Mouse (Mus musculus): ENCODE data around the gene Gm3072.
"Not testable (repeated sequence)": the region's sequence is repeated elsewhere in the genome, so short reads cannot be mapped to it uniquely, and the experiment has no call there.

Gm3072 gene

GRCm38 (mm10) chr14:41624512-41624911 is at the start of gene Gm3072:
TSS of gene Gm3072 (minus strand) at chr14:41624612.
- not testable (repeated sequence) for DNase-seq (ENCODE audit: low read depth, low spot score)

DNA sequence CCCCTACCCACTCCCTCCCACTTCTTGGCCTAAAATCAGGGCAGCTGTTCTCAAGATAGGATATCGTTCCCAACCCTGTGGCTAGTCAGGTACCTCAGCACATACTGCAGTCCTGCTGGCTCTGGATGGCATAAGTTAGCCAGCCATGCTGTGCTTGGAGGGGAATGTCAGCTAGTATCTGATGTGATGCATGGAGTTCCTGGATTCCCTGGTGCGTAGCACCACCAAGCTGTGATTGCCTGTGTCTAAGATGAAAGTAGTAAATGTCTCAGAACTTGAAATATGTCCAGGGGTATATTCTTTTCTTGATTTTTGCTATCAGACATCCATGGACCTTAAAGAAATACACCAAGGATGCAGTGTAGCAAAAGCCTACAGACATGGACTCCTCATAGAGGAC is 23.8 kb upstream of the Gm3072 start:
- DNase-seq (ENCODE audit: low read depth, low spot score) = not testable (repeated sequence)

DNA sequence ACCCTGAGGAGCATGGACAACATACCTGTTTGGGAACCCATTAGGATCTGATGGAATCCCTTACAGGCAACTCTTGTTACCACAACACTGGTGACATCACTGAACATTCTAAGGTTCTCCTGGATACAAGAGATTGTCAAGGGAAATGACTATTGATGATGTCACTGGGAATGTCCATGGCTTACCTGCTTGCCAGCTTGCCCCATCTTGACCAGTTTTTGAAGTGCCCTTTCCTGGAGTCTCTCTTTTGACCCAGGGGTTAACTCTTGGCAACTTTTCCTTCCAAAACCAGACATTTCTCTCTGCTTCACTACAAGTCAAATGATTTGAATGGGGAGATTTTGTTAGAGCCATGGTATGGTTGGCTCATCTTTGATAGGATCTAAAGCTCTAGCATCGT is 22.0 kb upstream of the Gm3072 start, which contains the start of gene Gm3676:
TSS of gene Gm3676 (minus strand) at position 101 of the 400 bp plus-strand sequence.
- not testable (repeated sequence) for DNase-seq (ENCODE audit: low read depth, low spot score)

- DNase-seq (ENCODE audit: low read depth, low spot score) = not testable (repeated sequence)
These were observed 5.7 kb upstream of the Gm3072 start for GRCm38 (mm10) chr14:41630144-41630543.

DNA sequence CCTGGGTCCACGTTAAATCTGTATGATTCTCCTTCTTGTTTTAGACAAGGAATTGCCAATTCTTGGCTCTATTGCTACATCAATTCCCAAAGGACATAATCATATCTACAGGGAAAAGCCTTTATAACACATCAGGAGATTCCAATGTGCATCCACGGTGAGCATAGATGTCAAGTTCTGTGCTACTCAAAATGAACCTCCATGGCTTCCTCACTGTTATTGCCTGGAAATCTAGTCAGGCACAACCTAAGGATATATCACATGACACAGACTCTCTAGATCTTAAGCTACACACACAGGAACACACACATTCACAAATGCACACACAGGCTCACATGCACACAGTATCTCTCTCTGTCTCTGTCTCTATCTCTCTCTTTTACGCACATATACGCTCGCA is 1.9 kb downstream of the Gm3072 start:
- not testable (repeated sequence) for DNase-seq (ENCODE audit: low read depth, low spot score)

GRCm38 (mm10) chr14:41610690-41611089 is 13.7 kb downstream of the Gm3072 start:
- not testable (repeated sequence) for DNase-seq (ENCODE audit: low read depth, low spot score)

- not testable (repeated sequence) for DNase-seq (ENCODE audit: low read depth, low spot score)
These were observed 23.5 kb downstream of the Gm3072 start for GRCm38 (mm10) chr14:41600935-41601334.

DNA sequence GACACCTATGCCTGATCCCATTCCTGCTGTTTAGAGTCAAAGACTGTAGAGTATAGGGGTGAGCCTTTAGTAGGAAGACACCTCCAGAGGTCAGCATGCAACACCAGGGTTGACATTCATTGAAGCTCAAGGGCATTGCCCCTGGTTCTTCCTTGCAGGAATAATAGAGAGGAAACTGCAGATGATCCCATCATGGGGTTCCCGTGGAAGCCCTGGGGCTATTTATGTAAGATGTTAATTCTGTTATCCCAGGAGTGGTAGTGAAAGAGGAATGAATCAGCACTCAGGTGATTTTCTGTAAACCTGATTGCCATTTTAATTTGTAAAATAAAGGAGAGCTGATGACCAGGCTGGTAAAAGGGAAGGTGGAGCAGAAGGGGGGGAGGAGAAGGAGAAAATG is 38.1 kb downstream of the Gm3072 start:
- not testable (repeated sequence) for DNase-seq (ENCODE audit: low read depth, low spot score)

DNA sequence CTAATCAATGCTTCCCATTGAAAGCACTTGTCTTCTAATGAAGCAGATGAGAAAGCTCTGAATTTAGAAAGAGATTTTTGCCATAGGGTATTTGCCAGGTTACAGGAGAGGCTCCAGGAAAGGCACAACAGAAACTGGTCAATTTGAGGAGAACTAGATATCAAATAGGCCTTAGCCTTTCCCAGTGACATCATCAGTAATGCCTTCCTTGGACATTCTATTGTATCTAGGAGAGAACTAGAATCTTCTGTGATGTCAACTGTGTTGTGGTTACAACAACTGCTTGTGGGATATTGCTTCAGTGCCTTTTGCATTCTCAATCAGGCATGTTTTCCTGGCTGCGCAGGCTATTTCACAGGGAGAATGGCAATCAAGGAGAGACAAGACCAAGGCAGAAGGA is 51.5 kb downstream of the Gm3072 start, which contains the start of gene 1700049E17Rik2:
TSS of gene 1700049E17Rik2 (plus strand) at position 301 of the 400 bp plus-strand sequence.
- not testable (repeated sequence) for DNase-seq (ENCODE audit: low read depth, low spot score)
